Mouse (Mus musculus) testis, adult 2 months (tissue): ENCODE data around the gene Hs6st1. TPM values are rescaled to one million over a fixed set of nuclear protein-coding genes. Genes with fewer than 3 reads are reported as not detected.

Experiments used
- H3K27ac ChIP-seq: fragments of 200-500 bp; 2 replicates; pipeline ENCODE4 v1.5.1; 2012; ENCODE audit warnings: low read depth, low read length; ENCODE audit not compliant: control insufficient read depth, insufficient read depth
- H3K27me3 ChIP-seq: fragments of 200-500 bp; 2 replicates; pipeline ENCODE4 v1.6.1; 2012; ENCODE audit warnings: mild to moderate bottlenecking, low read length, moderate library complexity; ENCODE audit not compliant: control insufficient read depth, insufficient read depth
- H3K36me3 ChIP-seq: fragments of 200-500 bp; 2 replicates; pipeline ENCODE4 v1.6.1; 2012; ENCODE audit warnings: mild to moderate bottlenecking, low read length; ENCODE audit not compliant: control insufficient read depth, insufficient read depth
- H3K4me1 ChIP-seq: fragments of 200-500 bp; 2 replicates; pipeline ENCODE4 v1.6.1; 2012; ENCODE audit warnings: low read length; ENCODE audit not compliant: control insufficient read depth, insufficient read depth
- H3K4me3 ChIP-seq: fragments of 200-500 bp; 2 replicates; pipeline ENCODE4 v1.5.1; 2012; ENCODE audit warnings: low read depth, mild to moderate bottlenecking, low read length, moderate library complexity, mixed read lengths; ENCODE audit not compliant: control insufficient read depth
- CTCF ChIP-seq: fragments of 200-500 bp; IDR thresholded peaks from 2 replicates; pipeline ENCODE4 v1.5.1; 2012; ENCODE audit warnings: low read depth, mild to moderate bottlenecking, inconsistent platforms, low read length, moderate library complexity; ENCODE audit not compliant: control insufficient read depth, insufficient read depth, insufficient replicate concordance
- POLR2A ChIP-seq: fragments of 200-500 bp; IDR thresholded peaks from 2 replicates; pipeline ENCODE4 v1.6.1; 2012; ENCODE audit warnings: low read depth, mild to moderate bottlenecking, inconsistent platforms, low read length, moderate library complexity; ENCODE audit not compliant: control insufficient read depth
- polyA plus RNA-seq: library from polyadenylated mRNA; depleted of rRNA; stranded (reverse); fragments of >200 nt; gene quantifications from 2 replicates; pipeline ENCODE4 v1.2.3, GENCODE M21; 2012

The Hs6st1 gene
- polyA plus RNA-seq, 1 experiment = 4.9 TPM

DNA sequence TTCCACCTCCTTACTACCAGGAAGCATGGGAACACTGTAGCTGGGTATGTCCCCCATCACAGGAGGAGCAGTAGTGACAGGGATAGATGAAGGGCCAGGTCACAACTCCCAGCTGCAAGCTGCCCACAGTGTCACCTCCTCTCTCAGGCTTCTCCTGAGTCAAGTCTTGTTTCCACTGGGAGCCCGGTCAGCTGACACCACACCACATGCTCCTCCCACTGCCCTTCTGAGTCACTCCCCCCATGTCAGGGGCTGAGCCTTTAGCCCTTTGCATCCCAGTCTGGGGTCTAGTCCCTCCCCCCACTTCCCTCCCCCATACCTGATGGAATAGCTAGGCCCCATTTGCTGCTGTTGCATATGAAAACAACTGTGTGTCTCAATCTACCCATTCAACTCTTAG, 21.3 kb downstream of the Hs6st1 start:
- no peaks in the 10 kb centered on the region for H3K27me3 ChIP-seq
- no peak overlapping the region for H3K27ac ChIP-seq
- no peak overlapping the region for H3K4me3 ChIP-seq
- TF ChIP-seq POLR2A (no peak), CTCF (no peak)
- no peaks in the 10 kb centered on the region for H3K36me3 ChIP-seq
- peaks cover 5% of the 10 kb centered on the region; the same call in 1 of the 2 replicates for H3K4me1 ChIP-seq

DNA sequence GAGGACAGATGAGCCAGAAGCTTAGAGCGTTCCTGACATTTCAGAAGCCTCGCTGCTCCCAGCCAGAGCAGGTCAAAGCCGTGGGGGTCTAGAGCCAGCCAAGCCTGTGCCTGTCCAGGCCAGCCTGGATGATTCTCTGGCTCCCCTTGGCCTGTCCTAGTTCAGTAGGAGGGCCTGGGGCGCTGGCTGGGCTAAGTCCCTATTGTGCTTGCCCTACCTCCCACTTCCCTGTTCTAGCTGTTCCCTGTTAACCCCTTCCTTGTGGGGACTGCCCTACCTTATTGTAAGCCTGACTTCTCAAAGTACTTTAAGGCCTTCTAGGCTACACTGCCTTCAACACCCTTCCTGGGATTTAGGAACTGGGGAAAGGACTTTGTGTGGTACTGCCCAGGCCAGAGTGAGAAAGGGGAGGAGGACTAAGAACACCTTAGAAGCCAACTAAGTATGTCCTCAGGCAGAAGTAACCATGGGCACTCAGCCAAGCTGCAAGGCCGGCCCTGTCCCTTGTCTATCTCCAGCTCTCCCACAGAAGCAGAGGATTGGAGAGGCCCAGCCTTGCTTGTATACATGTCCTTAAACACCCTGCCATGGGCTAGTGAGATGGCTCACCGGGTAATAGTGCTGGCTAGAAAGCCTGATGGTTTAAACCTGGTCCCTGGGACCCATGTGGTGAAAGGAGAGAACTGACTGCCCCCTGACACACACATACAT, 22.0 kb downstream of the Hs6st1 start:
- no peaks in the 10 kb centered on the region for H3K36me3 ChIP-seq
- TF ChIP-seq POLR2A (no peak), CTCF (no peak)

DNA sequence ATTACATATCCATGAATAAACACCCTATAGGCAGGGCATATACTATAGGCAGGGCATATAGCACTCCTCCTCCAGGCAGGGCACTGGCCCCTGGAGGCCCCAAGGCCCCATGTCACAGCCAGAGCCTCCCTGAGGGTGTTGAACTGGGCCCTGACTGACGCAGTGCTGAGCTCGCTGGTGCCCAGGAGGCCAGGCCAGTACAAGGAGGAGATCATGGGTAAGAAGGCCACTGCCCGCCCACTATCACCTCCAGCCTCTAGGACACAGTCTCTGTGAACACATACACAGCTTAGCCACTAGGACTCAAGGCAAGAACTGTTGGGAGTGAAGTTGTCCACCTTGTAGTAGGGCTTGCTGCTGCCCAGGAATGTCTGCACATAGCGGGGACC, 22.5 kb downstream of the Hs6st1 start:
- H3K4me3 ChIP-seq = no peak overlapping the region
- TF ChIP-seq POLR2A (no peak), CTCF (no peak)
- H3K27me3 ChIP-seq = no peaks in the 10 kb centered on the region
- no peaks in the 10 kb centered on the region for H3K36me3 ChIP-seq
- H3K4me1 ChIP-seq = peaks cover 5% of the 10 kb centered on the region; the same call in 1 of the 2 replicates
- no peak overlapping the region for H3K27ac ChIP-seq

More for the DNA sequence above, 22.0 kb downstream of the Hs6st1 start:
- no peaks in the 10 kb centered on the region for H3K27me3 ChIP-seq
- no peak overlapping the region for H3K27ac ChIP-seq
- H3K4me1 ChIP-seq = peaks cover 5% of the 10 kb centered on the region; the same call in 1 of the 2 replicates
- H3K4me3 ChIP-seq = no peak overlapping the region

DNA sequence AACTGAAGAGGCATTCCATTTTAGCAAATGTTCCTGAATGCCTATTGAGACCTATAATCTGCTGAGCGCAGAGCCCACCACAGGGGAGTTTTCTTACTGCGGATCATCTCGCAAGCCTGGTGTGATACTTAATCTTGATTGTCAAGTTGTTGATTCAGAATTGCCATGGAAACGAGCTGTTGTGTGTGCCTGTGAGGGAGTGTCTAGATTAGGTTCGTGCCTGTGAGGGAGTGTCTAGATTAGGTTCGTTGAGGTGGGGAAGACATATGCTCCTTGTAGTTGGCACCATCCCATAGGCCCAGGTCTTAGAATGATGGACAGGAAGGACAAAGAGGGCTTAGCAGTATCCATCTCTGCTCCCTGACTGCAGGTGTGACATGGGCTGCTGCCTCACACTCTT, 23.0 kb downstream of the Hs6st1 start:
- TF ChIP-seq CTCF (no peak), POLR2A (no peak)
- H3K4me1 ChIP-seq = peaks cover 5% of the 10 kb centered on the region; the same call in 1 of the 2 replicates
- H3K36me3 ChIP-seq = no peaks in the 10 kb centered on the region
- no peak overlapping the region for H3K4me3 ChIP-seq
- H3K27ac ChIP-seq = no peak overlapping the region
- no peaks in the 10 kb centered on the region for H3K27me3 ChIP-seq

DNA sequence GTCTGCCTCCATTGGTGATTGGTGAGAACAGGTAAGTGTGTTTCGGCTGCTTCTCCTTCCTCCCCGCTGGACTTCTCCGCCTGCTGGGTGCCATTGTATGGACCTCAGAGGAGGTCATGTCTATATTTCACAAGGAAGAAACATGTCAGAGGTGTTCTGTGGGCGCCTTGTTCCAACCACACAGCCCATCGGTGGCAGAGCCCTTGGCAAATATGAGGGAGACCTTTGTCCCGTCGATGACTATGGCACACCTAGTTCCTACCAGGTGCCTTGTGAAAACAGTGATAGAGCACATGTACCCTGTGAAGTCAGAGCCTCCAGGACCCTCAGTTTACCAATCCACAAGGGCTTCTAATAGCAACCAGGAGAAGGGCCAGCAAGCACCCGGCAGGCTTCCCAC, 25.5 kb downstream of the Hs6st1 start:
- no peak overlapping the region for H3K4me3 ChIP-seq
- no peaks in the 10 kb centered on the region for H3K36me3 ChIP-seq
- 0 out of 2 replicates have a peak, but pooled peaks cover 5% of the 10 kb centered on the region for H3K4me1 ChIP-seq
- no peak overlapping the region for H3K27ac ChIP-seq
- TF ChIP-seq POLR2A (no peak), CTCF (no peak)
- no peaks in the 10 kb centered on the region for H3K27me3 ChIP-seq

DNA sequence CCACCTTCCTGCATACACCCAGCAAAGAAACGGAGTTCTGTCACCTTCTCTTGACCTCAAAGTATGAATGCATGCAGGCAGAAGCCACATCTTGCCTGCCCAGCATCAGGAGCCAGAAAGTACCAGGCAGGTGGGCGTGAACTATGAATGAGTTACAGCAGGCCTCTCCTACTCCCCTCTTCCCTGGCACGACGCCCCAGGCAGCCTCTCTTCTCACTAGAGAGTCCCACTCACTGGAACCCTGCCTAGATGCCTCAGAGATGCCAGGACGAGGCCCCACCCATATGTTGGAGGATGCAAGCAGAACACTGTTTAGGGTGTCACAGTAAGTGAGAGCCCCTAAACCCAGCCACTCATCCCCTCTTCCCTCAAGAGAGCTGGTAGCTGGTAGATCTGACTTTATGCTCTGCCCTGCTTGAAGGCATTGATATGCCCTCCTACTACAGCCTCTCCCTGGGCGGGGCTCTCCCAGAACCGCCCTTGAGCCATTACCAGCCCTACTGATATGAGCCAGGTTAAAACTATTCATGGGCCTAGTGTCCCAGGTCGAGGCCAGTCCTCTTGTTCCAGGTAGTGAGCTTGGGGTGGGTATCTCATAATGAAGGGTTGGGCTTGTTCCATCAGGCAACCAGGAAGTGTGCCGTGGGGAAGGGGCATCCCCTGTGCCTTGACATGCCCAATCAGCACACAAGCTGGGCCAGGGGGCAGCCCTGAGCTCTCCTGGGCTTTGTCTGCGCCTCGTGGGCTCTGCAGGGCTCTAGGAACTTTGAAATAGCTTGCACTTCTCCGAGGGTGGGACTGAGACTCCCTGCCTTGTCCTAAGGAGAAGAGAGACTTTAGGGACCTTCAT, 27.4 kb downstream of the Hs6st1 start:
- TF ChIP-seq CTCF (no peak), POLR2A (no peak)
- H3K4me1 ChIP-seq = 0 out of 2 replicates have a peak, but pooled peaks cover 3% of the 10 kb centered on the region
- H3K27me3 ChIP-seq = no peaks in the 10 kb centered on the region
- H3K36me3 ChIP-seq = no peaks in the 10 kb centered on the region
- H3K4me3 ChIP-seq = no peak overlapping the region
- no peak overlapping the region for H3K27ac ChIP-seq

DNA sequence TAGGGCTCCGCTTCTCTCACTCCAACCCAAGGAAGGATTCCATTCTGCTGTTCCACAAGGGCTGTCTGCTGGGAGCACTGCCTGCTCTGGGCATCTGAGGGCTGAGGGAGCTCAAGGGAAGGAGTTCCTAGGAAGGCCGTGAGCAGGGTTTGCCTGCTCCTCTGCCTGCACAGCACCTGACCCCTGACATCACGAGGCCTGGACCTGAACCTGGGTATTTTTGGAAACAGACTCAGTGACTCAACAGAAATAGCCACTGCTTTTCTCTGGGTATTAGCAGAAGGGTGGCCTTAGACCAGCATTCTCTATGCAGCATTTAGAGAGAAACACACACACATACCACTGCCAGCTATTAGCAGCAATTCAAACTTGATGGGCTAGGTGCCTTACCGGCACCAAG, 30.2 kb downstream of the Hs6st1 start:
- Histone ChIP-seq H3K36me3 (no peaks in the 10 kb centered on the region), H3K4me1 (peaks cover 3% of the 10 kb centered on the region; the same call in 1 of the 2 replicates), H3K27ac (no peak overlapping the region), H3K4me3 (no peak overlapping the region), H3K27me3 (no peaks in the 10 kb centered on the region)
- TF ChIP-seq POLR2A (no peak), CTCF (no peak)
